Mouse (Mus musculus) lung, embryonic 15.5 days (tissue): ENCODE measurements at regions not wholly inside any gene's neighbourhood (a gene's known extent, or its start where the extent isn't known, plus 50 kb on each side); places are given as distances from the start of the nearest gene placed in this dataset.

Experiments used
- ATAC-seq: fragments of 200-750 bp; cut with Nextera tagmentation; 2 replicates; pipeline ENCODE4 v1.8.0; 2017; ENCODE audit warnings: moderate number of reproducible peaks, borderline replicate concordance; ENCODE audit not compliant: low FRiP score, low TSS enrichment; ENCODE audit errors: extremely low read depth
- H3K27ac ChIP-seq: fragments of 300-500 bp; sonication (generic); 2 replicates; pipeline ENCODE4 v1.5.1; 2015; ENCODE audit warnings: moderate library complexity, mild to moderate bottlenecking, inconsistent platforms
- H3K27me3 ChIP-seq: fragments of 300-500 bp; sonication (generic); 2 replicates; pipeline ENCODE4 v1.6.1; 2015; ENCODE audit warnings: inconsistent platforms
- H3K36me3 ChIP-seq: fragments of 300-500 bp; sonication (generic); 2 replicates; pipeline ENCODE4 v1.6.1; 2015; ENCODE audit warnings: inconsistent platforms
- H3K4me1 ChIP-seq: fragments of 300-500 bp; sonication (generic); 2 replicates; pipeline ENCODE4 v1.6.1; 2015; ENCODE audit warnings: inconsistent platforms
- H3K4me2 ChIP-seq: fragments of 300-500 bp; sonication (generic); 2 replicates; pipeline ENCODE4 v1.6.1; 2015; ENCODE audit warnings: inconsistent platforms, mild to moderate bottlenecking, moderate library complexity
- H3K4me3 ChIP-seq: fragments of 300-500 bp; sonication (generic); 2 replicates; pipeline ENCODE4 v1.5.1; 2015; ENCODE audit warnings: mild to moderate bottlenecking, inconsistent platforms
- H3K9ac ChIP-seq: fragments of 300-500 bp; sonication (generic); 2 replicates; pipeline ENCODE4 v1.6.1; 2015; ENCODE audit warnings: inconsistent platforms
- H3K9me3 ChIP-seq: fragments of 300-500 bp; sonication (generic); 2 replicates; pipeline ENCODE4 v1.6.1; 2016; ENCODE audit warnings: inconsistent platforms
- WGBS: fragments of 180-500 bp; shearing (Covaris S2); methylation state at CpG from one replicate; pipeline ENCODE4 v1.1.7; 2015; 5-methylcytosine and 5-hydroxymethylcytosine counted together

- Histone ChIP-seq H3K9ac (no peak overlapping the region), H3K4me3 (no peak overlapping the region), H3K9me3 (no peaks in the 10 kb centered on the region), H3K4me2 (no peak overlapping the region), H3K4me1 (no peaks in the 10 kb centered on the region), H3K27ac (no peak overlapping the region), H3K27me3 (no peaks in the 10 kb centered on the region), H3K36me3 (no peaks in the 10 kb centered on the region)
- 60% methylated on average over 6 of the region's 6 CpGs for WGBS
- no peak for ATAC-seq
Observed at GRCm38 (mm10) chr7:117859419-117859818, 256.6 kb downstream of the Rps15a start.

GRCm38 (mm10) chr7:117855955-117856354, 260.0 kb downstream of the Rps15a start:
- Histone ChIP-seq H3K4me2 (no peak overlapping the region), H3K9me3 (no peaks in the 10 kb centered on the region), H3K4me1 (no peaks in the 10 kb centered on the region), H3K9ac (no peak overlapping the region), H3K27ac (no peak overlapping the region), H3K27me3 (no peaks in the 10 kb centered on the region), H3K4me3 (no peak overlapping the region), H3K36me3 (no peaks in the 10 kb centered on the region)
- no peak for ATAC-seq
- WGBS: 76% methylated on average over 5 of the region's 5 CpGs

- H3K9ac ChIP-seq: no peak overlapping the region
- no peaks in the 10 kb centered on the region for H3K4me1 ChIP-seq
- no peak overlapping the region for H3K4me2 ChIP-seq
- H3K36me3 ChIP-seq: no peaks in the 10 kb centered on the region
- whole genome bisulfite sequencing: 36% methylated on average over 4 of the region's 4 CpGs
- no peaks in the 10 kb centered on the region for H3K27me3 ChIP-seq
- no peak for ATAC-seq
- H3K4me3 ChIP-seq: no peak overlapping the region
- no peak overlapping the region for H3K27ac ChIP-seq
- no peaks in the 10 kb centered on the region for H3K9me3 ChIP-seq
Observed at GRCm38 (mm10) chr7:117853716-117854115, 262.3 kb downstream of the Rps15a start.

- Histone ChIP-seq H3K9ac (no peak overlapping the region), H3K4me3 (no peak overlapping the region), H3K27me3 (no peaks in the 10 kb centered on the region), H3K4me2 (no peak overlapping the region), H3K4me1 (no peaks in the 10 kb centered on the region), H3K36me3 (no peaks in the 10 kb centered on the region), H3K9me3 (no peaks in the 10 kb centered on the region), H3K27ac (no peak overlapping the region)
- ATAC-seq: no peak
- WGBS: 53% methylated on average over 2 of the region's 2 CpGs
Observed at GRCm38 (mm10) chr7:117852866-117853265, 263.1 kb downstream of the Rps15a start.

- H3K4me2 ChIP-seq: no peak overlapping the region
- H3K9me3 ChIP-seq: no peaks in the 10 kb centered on the region
- no peaks in the 10 kb centered on the region for H3K36me3 ChIP-seq
- ATAC-seq: no peak
- WGBS: 91% methylated on average over 6 of the region's 6 CpGs
- no peak overlapping the region for H3K9ac ChIP-seq
- H3K27me3 ChIP-seq: no peaks in the 10 kb centered on the region
- H3K27ac ChIP-seq: no peak overlapping the region
- H3K4me3 ChIP-seq: no peak overlapping the region
- H3K4me1 ChIP-seq: no peaks in the 10 kb centered on the region
Observed at GRCm38 (mm10) chr7:117850822-117851221, 265.2 kb downstream of the Rps15a start.

GRCm38 (mm10) chr7:117846041-117846440, 269.9 kb downstream of the Rps15a start:
- 74% methylated on average over 5 of the region's 5 CpGs for WGBS
- Histone ChIP-seq H3K36me3 (no peaks in the 10 kb centered on the region), H3K4me2 (no peak overlapping the region), H3K27ac (no peak overlapping the region), H3K9ac (no peak overlapping the region), H3K9me3 (no peaks in the 10 kb centered on the region), H3K27me3 (no peaks in the 10 kb centered on the region), H3K4me1 (no peaks in the 10 kb centered on the region), H3K4me3 (no peak overlapping the region)
- ATAC-seq: no peak

GRCm38 (mm10) chr7:117842780-117843179, 273.2 kb downstream of the Rps15a start:
- 43% methylated on average over 5 of the region's 5 CpGs for WGBS
- no peak overlapping the region for H3K4me2 ChIP-seq
- ATAC-seq: no peak
- no peaks in the 10 kb centered on the region for H3K9me3 ChIP-seq
- H3K4me3 ChIP-seq: no peak overlapping the region
- no peaks in the 10 kb centered on the region for H3K27me3 ChIP-seq
- no peaks in the 10 kb centered on the region for H3K36me3 ChIP-seq
- no peak overlapping the region for H3K27ac ChIP-seq
- no peak overlapping the region for H3K9ac ChIP-seq
- H3K4me1 ChIP-seq: no peaks in the 10 kb centered on the region

GRCm38 (mm10) chr7:117795035-117795434, 321.0 kb downstream of the Rps15a start:
- ATAC-seq: no peak
- H3K4me2 ChIP-seq: no peak overlapping the region
- WGBS: 32% methylated on average over 3 of the region's 3 CpGs
- H3K9me3 ChIP-seq: no peaks in the 10 kb centered on the region
- H3K27ac ChIP-seq: no peak overlapping the region
- no peak overlapping the region for H3K9ac ChIP-seq
- H3K4me3 ChIP-seq: no peak overlapping the region
- H3K36me3 ChIP-seq: no peaks in the 10 kb centered on the region
- H3K4me1 ChIP-seq: no peaks in the 10 kb centered on the region
- no peaks in the 10 kb centered on the region for H3K27me3 ChIP-seq

- 76% methylated on average over 6 of the region's 6 CpGs for WGBS
- Histone ChIP-seq H3K4me2 (no peak overlapping the region), H3K9ac (no peak overlapping the region), H3K36me3 (no peaks in the 10 kb centered on the region), H3K27me3 (no peaks in the 10 kb centered on the region), H3K9me3 (no peaks in the 10 kb centered on the region), H3K4me1 (no peaks in the 10 kb centered on the region), H3K4me3 (no peak overlapping the region), H3K27ac (no peak overlapping the region)
- ATAC-seq: no peak
Observed at GRCm38 (mm10) chr7:117793991-117794390, 322.0 kb downstream of the Rps15a start.

- Histone ChIP-seq H3K27me3 (no peaks in the 10 kb centered on the region), H3K27ac (no peak overlapping the region), H3K4me3 (no peak overlapping the region), H3K9ac (no peak overlapping the region), H3K9me3 (no peaks in the 10 kb centered on the region), H3K4me2 (no peak overlapping the region), H3K4me1 (no peaks in the 10 kb centered on the region), H3K36me3 (no peaks in the 10 kb centered on the region)
- ATAC-seq: no peak
- WGBS: 78% methylated on average over 4 of the region's 4 CpGs
Observed at GRCm38 (mm10) chr7:117792456-117792855, 323.5 kb downstream of the Rps15a start.

- Histone ChIP-seq H3K27me3 (no peaks in the 10 kb centered on the region), H3K9me3 (no peaks in the 10 kb centered on the region), H3K27ac (no peak overlapping the region), H3K9ac (no peak overlapping the region), H3K4me2 (no peak overlapping the region), H3K4me1 (no peaks in the 10 kb centered on the region), H3K4me3 (no peak overlapping the region), H3K36me3 (no peaks in the 10 kb centered on the region)
- WGBS: 63% methylated on average over 4 of the region's 4 CpGs
- no peak for ATAC-seq
Observed at GRCm38 (mm10) chr7:117778996-117779395, 337.0 kb downstream of the Rps15a start.

GRCm38 (mm10) chr7:117777921-117778320, 338.1 kb downstream of the Rps15a start:
- no peaks in the 10 kb centered on the region for H3K4me1 ChIP-seq
- no peak for ATAC-seq
- H3K36me3 ChIP-seq: no peaks in the 10 kb centered on the region
- no peaks in the 10 kb centered on the region for H3K9me3 ChIP-seq
- H3K27me3 ChIP-seq: no peaks in the 10 kb centered on the region
- H3K9ac ChIP-seq: no peak overlapping the region
- H3K4me3 ChIP-seq: no peak overlapping the region
- no peak overlapping the region for H3K27ac ChIP-seq
- H3K4me2 ChIP-seq: no peak overlapping the region
- WGBS: 97% methylated on average over 2 of the region's 2 CpGs

- no peaks in the 10 kb centered on the region for H3K9me3 ChIP-seq
- no peak overlapping the region for H3K4me3 ChIP-seq
- WGBS: 61% methylated on average over 6 of the region's 6 CpGs
- ATAC-seq: no peak
- H3K4me1 ChIP-seq: no peaks in the 10 kb centered on the region
- H3K36me3 ChIP-seq: no peaks in the 10 kb centered on the region
- no peak overlapping the region for H3K4me2 ChIP-seq
- H3K27ac ChIP-seq: no peak overlapping the region
- H3K27me3 ChIP-seq: no peaks in the 10 kb centered on the region
- no peak overlapping the region for H3K9ac ChIP-seq
Observed at GRCm38 (mm10) chr7:117771836-117772235, 344.2 kb downstream of the Rps15a start.
